31 mouse cellular contexts compared by ENCODE assay signal in the genomic region with DNA sequence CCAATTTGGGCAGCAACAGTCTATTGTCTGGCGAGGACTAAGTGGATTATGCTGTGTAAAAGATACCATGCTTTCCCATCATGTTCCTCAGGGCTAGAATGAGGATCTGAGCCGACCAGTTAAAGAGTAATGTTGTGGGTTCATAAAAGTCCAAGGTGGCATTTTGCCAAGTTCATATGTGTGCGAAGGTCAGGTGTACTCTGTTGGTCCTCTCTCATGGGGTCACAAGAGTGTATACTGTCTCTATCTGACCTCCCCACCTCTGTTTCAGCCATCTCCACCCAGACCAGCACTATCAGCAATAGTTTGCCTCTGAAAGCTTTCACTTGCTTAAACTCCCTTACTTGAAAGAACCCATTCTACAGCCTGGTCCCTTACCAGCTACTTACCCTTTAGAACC. TPM values are rescaled to one million over a fixed set of nuclear protein-coding genes. Genes with fewer than 3 reads are reported as not detected.
DNase-seq lines count a peak whose midpoint lies in the region; ATAC-seq and TF ChIP-seq lines count a peak whose summit lies in the region.
"Had no signal": no experiment of that assay in that cellular context is flagged by ENCODE, and none has a peak within 500 bp of the region (broad histone marks: within the 10 kb centered on the region; RNA-seq: fewer than 3 reads in every experiment).

No protein-coding gene starts in this region.

- TF ChIP-seq POLR2A in liver, adult 2 months (IDR thresholded peaks at IDR 0.05; ENCODE audit: extremely low read depth, insufficient read depth, low read length) = no peak
- TF ChIP-seq POLR2A in CH12.LX (IDR thresholded peaks at IDR 0.05; ENCODE audit: low read depth, low read length) = no peak

- dilution Hi-C loops in CH12.LX (cut with MboI; ENCODE audit: extremely low pct_ligation_motif_present, extremely low pct_unique_long_range_greater_than_20kb, low sequenced_read_pairs) = no loop called here

- H3K27ac ChIP-seq in liver, adult 2 months (replicated peaks; ENCODE audit: insufficient read depth, low read depth, low read length) = no peak overlapping the region
- H3K27ac ChIP-seq in liver, embryonic 12.5 days = no peak overlapping the region
- H3K27ac ChIP-seq in CH12.LX (ENCODE audit: insufficient read depth, low read depth) = no peak overlapping the region
- no peak overlapping the region for H3K27ac ChIP-seq in intestine, embryonic 15.5 days
- no peak overlapping the region for H3K27ac ChIP-seq in liver, postnatal 0 days (ENCODE audit: low read depth)
- H3K27ac ChIP-seq: gastrocnemius, adult 2 months; hindbrain, embryonic 12.5 days; hindbrain, embryonic 15.5 days had no signal

- H3K4me2 ChIP-seq in liver, embryonic 12.5 days = no peak overlapping the region
- H3K4me2 ChIP-seq in CH12.LX (ENCODE audit: insufficient read depth, low read depth, poor library complexity, severe bottlenecking) = peak overlapping the region; percentile 34; the same call in 1 of the 2 replicates
- no peak overlapping the region for H3K4me2 ChIP-seq in intestine, embryonic 15.5 days (replicated peaks)
- no peak overlapping the region for H3K4me2 ChIP-seq in liver, postnatal 0 days (ENCODE audit: low read depth, low read length)
- H3K4me2 ChIP-seq: heart, embryonic 11.5 days; hindbrain, embryonic 12.5 days; hindbrain, embryonic 15.5 days had no signal

- no peak overlapping the region for H3K4me3 ChIP-seq in liver, adult 2 months (ENCODE audit: insufficient read depth, low read depth, low read length)
- H3K4me3 ChIP-seq in liver, embryonic 12.5 days = no peak overlapping the region
- H3K4me3 ChIP-seq in CH12.LX (replicated peaks in 1 of 3; ENCODE audit: low read depth in 2 of 3, low read length in 2 of 3, poor library complexity in 1 of 3) = no peak overlapping the region
- no peak overlapping the region for H3K4me3 ChIP-seq in intestine, embryonic 15.5 days (replicated peaks)
- no peak overlapping the region for H3K4me3 ChIP-seq in liver, postnatal 0 days (ENCODE audit: low read depth, low read length)
- H3K4me3 ChIP-seq: gastrocnemius, adult 2 months; hindbrain, embryonic 12.5 days; hindbrain, embryonic 15.5 days had no signal

- peaks cover 9% of the 10 kb centered on the region for H3K4me1 ChIP-seq in liver, adult 2 months (ENCODE audit: control insufficient read depth, insufficient read depth, low read length)
- H3K4me1 ChIP-seq in liver, embryonic 12.5 days = no peaks in the 10 kb centered on the region
- H3K4me1 ChIP-seq in CH12.LX (ENCODE audit: control insufficient read depth in 1 of 2, insufficient read depth in 2 of 2) = no peaks in the 10 kb centered on the region
- no peaks in the 10 kb centered on the region for H3K4me1 ChIP-seq in intestine, embryonic 15.5 days (replicated peaks)
- H3K4me1 ChIP-seq in liver, postnatal 0 days (ENCODE audit: insufficient read depth) = no peaks in the 10 kb centered on the region
- H3K4me1 ChIP-seq: hindbrain, embryonic 12.5 days; hindbrain, embryonic 15.5 days had no signal

- in situ Hi-C loops in CH12.LX (cut with MboI; ENCODE audit: low pct_ligation_motif_present, low pct_unique_long_range_greater_than_20kb, low sequenced_read_pairs) = no loop called here

- H3K79me2 ChIP-seq in liver, adult 2 months (ENCODE audit: control insufficient read depth, insufficient read depth, low read length) = no peaks in the 10 kb centered on the region
- no peaks in the 10 kb centered on the region for H3K79me2 ChIP-seq in CH12.LX (replicated peaks; ENCODE audit: control insufficient read depth, extremely low read depth, insufficient read depth, poor library complexity, severe bottlenecking)

- H3K9me3 ChIP-seq in liver, embryonic 12.5 days (replicated peaks) = no peaks in the 10 kb centered on the region
- H3K9me3 ChIP-seq in CH12.LX (replicated peaks; ENCODE audit: low read length) = peaks cover 5% of the 10 kb centered on the region
- H3K9me3 ChIP-seq in intestine, embryonic 15.5 days = no peaks in the 10 kb centered on the region
- H3K9me3 ChIP-seq in liver, postnatal 0 days (ENCODE audit: low read length) = no peaks in the 10 kb centered on the region
- H3K9me3 ChIP-seq: hindbrain, embryonic 12.5 days; hindbrain, embryonic 15.5 days had no signal

- TF ChIP-seq RAD21 in CH12.LX (IDR thresholded peaks at IDR 0.05; ENCODE audit: low read depth, low read length) = no peak

- H3K36me3 ChIP-seq in liver, adult 2 months (ENCODE audit: control insufficient read depth, insufficient read depth, low read length) = no peaks in the 10 kb centered on the region
- no peaks in the 10 kb centered on the region for H3K36me3 ChIP-seq in liver, embryonic 12.5 days
- H3K36me3 ChIP-seq in CH12.LX (replicated peaks in 1 of 2; ENCODE audit: control insufficient read depth in 1 of 2, insufficient read depth in 1 of 2, low read length in 1 of 2) = no peaks in the 10 kb centered on the region
- H3K36me3 ChIP-seq in intestine, embryonic 15.5 days = no peaks in the 10 kb centered on the region
- no peaks in the 10 kb centered on the region for H3K36me3 ChIP-seq in liver, postnatal 0 days (replicated peaks; ENCODE audit: insufficient read depth, low read length)
- H3K36me3 ChIP-seq: hindbrain, embryonic 12.5 days; hindbrain, embryonic 15.5 days had no signal

- no peak for TF ChIP-seq CTCF in liver, adult 2 months (IDR thresholded peaks at IDR 0.05; ENCODE audit: low read depth, low read length)
- TF ChIP-seq CTCF in CH12.LX (conservative IDR thresholded peaks at IDR 0.05 in 1 of 2, IDR thresholded peaks at IDR 0.05 in 1 of 2; ENCODE audit: low read depth in 2 of 2, low read length in 2 of 2) = no peak
- TF ChIP-seq CTCF in liver, postnatal 0 days (IDR thresholded peaks at IDR 0.05; ENCODE audit: low read depth) = no peak

- ATAC-seq in liver, embryonic 12.5 days = no peak
- ATAC-seq in intestine, embryonic 15.5 days = peak; percentile 36; the same call in 1 of the 2 replicates
- ATAC-seq in liver, postnatal 0 days = peak; percentile 96
- ATAC-seq in erythroblast, adult 5-6 weeks (replicated peaks; ENCODE audit: low FRiP score, poor library complexity, severe bottlenecking) = no peak
- ATAC-seq: activated CD4-positive, CD25-positive, alpha-beta regulatory T cell, adult 4 months; CD4-positive, CD25-positive, alpha-beta regulatory T cell, adult 4 months; forebrain, embryonic 14.5 days; forebrain, postnatal 0 days had no signal

- 29% methylated on average over 3 of the region's 3 CpGs for WGBS in liver, adult 2 months
- WGBS in liver, embryonic 12.5 days (ENCODE audit: insufficient replicate concordance) = 50% methylated on average over 3 of the region's 3 CpGs
- 76% methylated on average over 3 of the region's 3 CpGs for WGBS in intestine, embryonic 15.5 days
- whole genome bisulfite sequencing in liver, postnatal 0 days (ENCODE audit: insufficient replicate concordance) = 56% methylated on average over 3 of the region's 3 CpGs

- no peak for TF ChIP-seq EP300 in CH12.LX (IDR thresholded peaks at IDR 0.05; ENCODE audit: low read length)
- no peak for TF ChIP-seq EP300 in liver, postnatal 0 days (IDR thresholded peaks at IDR 0.05; ENCODE audit: low read depth)

- H3K27me3 ChIP-seq in liver, adult 2 months (ENCODE audit: control insufficient read depth, insufficient read depth, low read length) = no peaks in the 10 kb centered on the region; the same call in 1 of the 2 replicates
- no peaks in the 10 kb centered on the region for H3K27me3 ChIP-seq in liver, embryonic 12.5 days (replicated peaks)
- peaks cover 73% of the 10 kb centered on the region for H3K27me3 ChIP-seq in CH12.LX (replicated peaks)
- H3K27me3 ChIP-seq in intestine, embryonic 15.5 days (replicated peaks) = no peaks in the 10 kb centered on the region
- H3K27me3 ChIP-seq in liver, postnatal 0 days (ENCODE audit: insufficient read depth, low read length) = no peaks in the 10 kb centered on the region
- H3K27me3 ChIP-seq: hindbrain, embryonic 12.5 days; hindbrain, embryonic 15.5 days had no signal

- DNase-seq in liver, adult 2 months (ENCODE audit: extremely low read depth, low read depth, low spot score) = peak; percentile 83
- DNase-seq in CH12.LX (ENCODE audit: extremely low read depth) = no peak
- DNase-seq in liver, postnatal 0 days = no peak
- DNase-seq in lung, postnatal 36 days = no peak
- DNase-seq: adrenal gland, postnatal 10 days; adrenal gland, postnatal 36 days; cerebellum, adult 18-20 months; cerebellum, adult 9-10 months; cerebellum, postnatal 14 days; forebrain, postnatal 0 days; gastrocnemius, adult 2 months; gastrocnemius, postnatal 14 days; heart, adult 11 months had no signal

- H3K9ac ChIP-seq in liver, adult 2 months (ENCODE audit: low read depth, low read length) = no peak overlapping the region
- no peak overlapping the region for H3K9ac ChIP-seq in liver, embryonic 12.5 days
- no peak overlapping the region for H3K9ac ChIP-seq in CH12.LX (ENCODE audit: insufficient read depth, low read depth)
- no peak overlapping the region for H3K9ac ChIP-seq in intestine, embryonic 15.5 days
- H3K9ac ChIP-seq in liver, postnatal 0 days (replicated peaks) = no peak overlapping the region
- H3K9ac ChIP-seq: forebrain, postnatal 0 days; hindbrain, embryonic 12.5 days; hindbrain, embryonic 15.5 days had no signal

TF ChIP-seq in CH12.LX, 34 proteins besides CTCF, POLR2A, EP300 and RAD21:
- TF ChIP-seq TBP (conservative IDR thresholded peaks at IDR 0.05; ENCODE audit: low read depth, low read length) (no peak), ELF1 (IDR thresholded peaks at IDR 0.05; ENCODE audit: low read depth, low read length) (no peak), USF1 (IDR thresholded peaks at IDR 0.05; ENCODE audit: low read depth, low read length) (no peak), RCOR1 (conservative IDR thresholded peaks at IDR 0.05; ENCODE audit: low read depth, low read length) (no peak), SIN3A (IDR thresholded peaks at IDR 0.05; ENCODE audit: low read length) (no peak), ZMIZ1 (IDR thresholded peaks at IDR 0.05; ENCODE audit: low read depth, low read length) (no peak), BHLHE40 (IDR thresholded peaks at IDR 0.05; ENCODE audit: low read depth, low read length) (no peak)

RNA-seq across cellular contexts. Expression of a gene that starts 9.7 kb away (rescaled TPM):
- 95.3 and 137 TPM in 2 replicates for total RNA-seq in liver, adult 2 months (2014; rRNA removed)
- 21.6 and 78.3 TPM in 2 replicates for polyA plus RNA-seq in liver, adult 2 months (2012; rRNA removed)
- polyA plus RNA-seq in liver, embryonic 12.5 days (2016; fragmentation: Nextera tagmentation; extraction: Ambion mirVana) = 0.06 TPM in 1 of 2 replicates, not detected in the other
- total RNA-seq in CH12.LX (2012; rRNA removed) (not detected in 2 replicates), CH12.LX (2014; rRNA removed) (not detected in 2 replicates)
- polyA plus RNA-seq in CH12.LX (2012; ENCODE audit: insufficient read length, low read depth) = not detected in 2 replicates
- polyA plus RNA-seq in intestine, embryonic 15.5 days (2015; fragmentation: Nextera tagmentation; extraction: Ambion mirVana) = not detected in 2 replicates
- 3.4 and 5.8 TPM in 2 replicates for polyA plus RNA-seq in liver, postnatal 0 days (2015; fragmentation: Nextera tagmentation; extraction: Ambion mirVana)
- not detected in 2 replicates for total RNA-seq in erythroblast, adult 5-6 weeks (2015; ENCODE audit: low replicate concordance)
- not detected in 2 replicates for total RNA-seq in erythroblast, adult 5-6 weeks (2017; ENCODE audit: low replicate concordance)
- total RNA-seq: ES-E14; forebrain, postnatal 0 days; gastrocnemius, adult 2 months; gastrocnemius, postnatal 14 days; gastrocnemius, postnatal 4 days; hematopoietic stem cell, adult 5-6 weeks had no signal
- polyA plus RNA-seq: activated CD4-positive, CD25-positive, alpha-beta regulatory T cell, adult 4 months; C2C12; CD4-positive, CD25-positive, alpha-beta regulatory T cell, adult 4 months; embryonic facial prominence, embryonic 11.5 days; embryonic facial prominence, embryonic 14.5 days; forebrain, embryonic 11.5 days; forebrain, embryonic 14.5 days; forebrain, postnatal 0 days; frontal cortex, adult 2 months; heart, embryonic 11.5 days; heart, embryonic 14.5 days; hindbrain, embryonic 12.5 days; hindbrain, embryonic 15.5 days had no signal

Comparison
In these comparisons a context has a peak if more than half of its experiments do, and no peak if none do; other contexts are left out.
1. ATAC-seq: peak in intestine, embryonic 15.5 days (single experiment) and liver, postnatal 0 days (single experiment); none in liver, embryonic 12.5 days (single experiment) and erythroblast, adult 5-6 weeks (single experiment).